Mouse (Mus musculus): ENCODE data around the gene Adssl1.

DNA sequence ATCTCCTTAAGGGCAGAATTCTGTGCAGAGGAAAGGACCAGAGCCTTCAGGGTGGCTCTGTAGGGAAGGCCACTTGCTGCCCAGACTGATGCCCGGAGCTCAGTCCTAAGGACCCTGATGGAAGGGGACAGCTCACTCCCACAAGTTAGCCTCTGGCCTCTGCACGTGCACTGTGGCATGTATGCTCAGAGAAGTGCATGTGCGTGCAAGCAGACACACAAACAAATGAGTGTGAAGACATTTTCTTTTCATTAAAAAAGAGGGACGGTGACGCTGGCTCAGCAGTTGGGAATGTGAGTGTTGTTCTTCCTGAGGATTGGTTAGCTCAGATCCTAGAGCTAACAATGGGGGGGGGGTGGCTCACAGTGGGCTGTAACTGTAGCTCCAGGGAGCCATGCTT, 40.4 kb upstream of the Adssl1 start:
- no peak for TF ChIP-seq ZC3H11A (IDR thresholded peaks at IDR 0.05; ENCODE audit: low read depth, low read length)
- no peak for TF ChIP-seq EP300 (IDR thresholded peaks at IDR 0.05; ENCODE audit: low read length)
- TF ChIP-seq CTCF (conservative IDR thresholded peaks at IDR 0.05 in 1 of 2, IDR thresholded peaks at IDR 0.05 in 1 of 2; ENCODE audit: low read depth in 2 of 2, low read length in 2 of 2), result no peak
- TF ChIP-seq USF1 (IDR thresholded peaks at IDR 0.05; ENCODE audit: low read depth, low read length), result no peak
- TF ChIP-seq MAFK (IDR thresholded peaks at IDR 0.05; ENCODE audit: insufficient replicate concordance, low read length), result no peak
- TF ChIP-seq POLR2A (IDR thresholded peaks at IDR 0.05; ENCODE audit: low read depth, low read length), result no peak
- TF ChIP-seq E2F4 (IDR thresholded peaks at IDR 0.05; ENCODE audit: insufficient replicate concordance, low read depth, low read length), result no peak
- no peak for TF ChIP-seq ZKSCAN1 (IDR thresholded peaks at IDR 0.05; ENCODE audit: borderline replicate concordance, low read depth, low read length)
- no peak for TF ChIP-seq MAX (IDR thresholded peaks at IDR 0.05; ENCODE audit: low read length)
